ENCODE assay signal across 8 mouse cellular contexts in the genomic region with DNA sequence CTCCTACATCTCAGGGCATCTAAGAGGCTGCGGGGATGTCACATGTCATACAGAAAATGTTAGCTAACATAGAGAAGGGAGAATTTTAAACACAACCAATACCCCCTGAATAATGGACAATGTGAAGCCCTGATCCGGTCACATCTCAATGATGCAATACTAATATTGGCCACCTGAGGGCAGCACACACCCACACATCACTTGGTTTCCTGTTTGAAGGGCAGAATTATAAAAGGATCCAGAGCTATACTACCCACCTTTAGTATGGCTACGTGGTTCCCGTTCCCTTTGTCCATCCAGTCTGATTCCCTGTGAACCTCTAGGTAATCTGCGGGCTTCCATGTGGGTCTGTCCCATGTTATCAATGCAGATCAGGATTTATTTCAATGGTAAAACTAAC. TPM values are rescaled to one million over a fixed set of nuclear protein-coding genes. Genes with fewer than 3 reads are reported as not detected.
A peak's percentile ranks its signal among the peaks of the same experiment; 100 is the strongest.
DNase-seq lines count a peak whose midpoint lies in the region; ATAC-seq lines count a peak whose summit lies in the region.

No protein-coding gene starts in this region.

- H3K9me3 ChIP-seq in heart, embryonic 12.5 days (replicated peaks) = no peaks in the 10 kb centered on the region
- no peaks in the 10 kb centered on the region for H3K9me3 ChIP-seq in midbrain, embryonic 11.5 days (ENCODE audit: control insufficient read depth, low read length)

- no peak overlapping the region for H3K4me3 ChIP-seq in heart, embryonic 12.5 days
- H3K4me3 ChIP-seq in midbrain, embryonic 11.5 days (ENCODE audit: low read depth, low read length) = no peak overlapping the region

- H3K4me2 ChIP-seq in heart, embryonic 12.5 days = no peak overlapping the region
- H3K4me2 ChIP-seq in midbrain, embryonic 11.5 days = no peak overlapping the region

- intact Hi-C loops in heart, postnatal 14 days (cut with DNase I) = loop anchor here (1.0 to 10.0 kb wide), 5 partner anchors 108 to 608 kb away; no protein-coding TSS in a partner anchor

- H3K9ac ChIP-seq in heart, embryonic 12.5 days = no peak overlapping the region
- H3K9ac ChIP-seq in midbrain, embryonic 11.5 days (ENCODE audit: low read length) = no peak overlapping the region

- no peaks in the 10 kb centered on the region for H3K4me1 ChIP-seq in heart, embryonic 12.5 days (replicated peaks)
- H3K4me1 ChIP-seq in midbrain, embryonic 11.5 days (ENCODE audit: control insufficient read depth, insufficient read depth, low read length) = 0 out of 2 replicates have a peak, but pooled peaks cover 5% of the 10 kb centered on the region

- H3K27me3 ChIP-seq in heart, embryonic 12.5 days (replicated peaks) = peaks cover 55% of the 10 kb centered on the region
- no peaks in the 10 kb centered on the region; the same call in 1 of the 2 replicates for H3K27me3 ChIP-seq in midbrain, embryonic 11.5 days (ENCODE audit: control insufficient read depth, insufficient read depth, low read length)

- WGBS in heart, embryonic 12.5 days = 17% methylated on average over 5 of the region's 5 CpGs
- WGBS in midbrain, embryonic 11.5 days = 19% methylated on average over 5 of the region's 5 CpGs

- H3K27ac ChIP-seq in heart, embryonic 12.5 days (ENCODE audit: poor library complexity, severe bottlenecking) = no peak overlapping the region
- H3K27ac ChIP-seq in midbrain, embryonic 11.5 days (ENCODE audit: low read depth, low read length) = no peak overlapping the region

- H3K36me3 ChIP-seq in heart, embryonic 12.5 days = no peaks in the 10 kb centered on the region
- H3K36me3 ChIP-seq in midbrain, embryonic 11.5 days (ENCODE audit: control insufficient read depth, insufficient read depth, low read length) = no peaks in the 10 kb centered on the region

- ATAC-seq in heart, embryonic 12.5 days (ENCODE audit: insufficient number of reproducible peaks, low FRiP score) = no peak
- ATAC-seq in midbrain, embryonic 11.5 days (ENCODE audit: low FRiP score) = 0 out of 2 replicates have a peak, but pooled peaks have one; percentile 28

- DNase-seq in heart, adult 8-10 months (ENCODE audit: low spot score) = peak; percentile 63
- peak; percentile 62 to 70 for DNase-seq in adrenal gland, adult 18-20 months (ENCODE audit: low spot score in 2 of 2)
- peak; percentile 71 for DNase-seq in embryo, embryonic 11 days
- peak; percentile 57 to 78 for DNase-seq in heart, postnatal 14 days
- DNase-seq in layer of hippocampus, postnatal 14 days (ENCODE audit: low spot score in 2 of 2) = peak; percentile 80 to 83
- peak; percentile 99 for DNase-seq in midbrain, embryonic 11.5 days (ENCODE audit: low spot score, missing footprints)
- DNase-seq in skeletal muscle tissue, adult 2 months (ENCODE audit: low read depth, low spot score) = peak; percentile 18

RNA-seq across cellular contexts. Expression of a gene that starts 41.4 kb away (rescaled TPM):
- total RNA-seq in heart, adult 8-10 months (2022) = not detected
- polyA plus RNA-seq in heart, embryonic 12.5 days (2016; fragmentation: Nextera tagmentation; extraction: Ambion mirVana) = not detected in 2 replicates
- total RNA-seq in adrenal gland, adult 18-20 months (2021) = under 1 TPM in 1 of 2 experiments, not detected in 1; 0.13 TPM
- not detected for total RNA-seq in heart, postnatal 14 days (2021)
- 100 to 1,000 TPM; 133 to 148 TPM for total RNA-seq in layer of hippocampus, postnatal 14 days (2021)
- polyA plus RNA-seq in midbrain, embryonic 11.5 days (2014; fragmentation: Nextera tagmentation; extraction: Ambion mirVana) = 0.66 and 0.89 TPM in 2 replicates

RNA-seq across cellular contexts. Expression of a gene that starts 47.2 kb away (rescaled TPM):
- total RNA-seq in heart, adult 8-10 months (2022) = 1 to 10 TPM; 1.0 to 3.0 (median 1.6) TPM
- 0.03 and 0.10 TPM in 2 replicates for polyA plus RNA-seq in heart, embryonic 12.5 days (2016; fragmentation: Nextera tagmentation; extraction: Ambion mirVana)
- 1 to 10 TPM; 3.4 to 4.9 TPM for total RNA-seq in adrenal gland, adult 18-20 months (2021)
- total RNA-seq in heart, postnatal 14 days (2021) = under 1 TPM; 0.49 to 0.69 TPM
- 100 to 1,000 TPM; 310 to 322 TPM for total RNA-seq in layer of hippocampus, postnatal 14 days (2021)
- 1.7 TPM in 2 replicates for polyA plus RNA-seq in midbrain, embryonic 11.5 days (2014; fragmentation: Nextera tagmentation; extraction: Ambion mirVana)

Comparison
In these comparisons a context has a peak if more than half of its experiments do, and no peak if none do; other contexts are left out.
1. DNase-seq: peak in every context shown above with its lines; median percentile 99 in midbrain, embryonic 11.5 days; 82 in layer of hippocampus, postnatal 14 days; 71 in embryo, embryonic 11 days; 68 in heart, postnatal 14 days; 66 in adrenal gland, adult 18-20 months; 63 in heart, adult 8-10 months; 18 in skeletal muscle tissue, adult 2 months.
2. RNA of a gene that starts 41.4 kb away (total RNA-seq): 133 to 148 TPM in layer of hippocampus, postnatal 14 days; 0.13 TPM in adrenal gland, adult 18-20 months, not detected in heart, adult 8-10 months and not detected in heart, postnatal 14 days; every median in the first group is over 100 times any median in the second.
3. RNA of a gene that starts 47.2 kb away (total RNA-seq): 310 to 322 TPM in layer of hippocampus, postnatal 14 days; 3.4 to 4.9 TPM in adrenal gland, adult 18-20 months, 1.0 to 3.0 TPM in heart, adult 8-10 months and 0.49 to 0.69 TPM in heart, postnatal 14 days; every median in the first group is over 10 times any median in the second.